Mouse (Mus musculus) testis, postnatal 10 days (tissue): ENCODE results near the gene Gm42742.

Experiments used
- DNase-seq: peaks from one replicate; pipeline ENCODE4 v3.0.0; 2021; ENCODE audit warnings: low spot score

The Gm42742 gene

DNA sequence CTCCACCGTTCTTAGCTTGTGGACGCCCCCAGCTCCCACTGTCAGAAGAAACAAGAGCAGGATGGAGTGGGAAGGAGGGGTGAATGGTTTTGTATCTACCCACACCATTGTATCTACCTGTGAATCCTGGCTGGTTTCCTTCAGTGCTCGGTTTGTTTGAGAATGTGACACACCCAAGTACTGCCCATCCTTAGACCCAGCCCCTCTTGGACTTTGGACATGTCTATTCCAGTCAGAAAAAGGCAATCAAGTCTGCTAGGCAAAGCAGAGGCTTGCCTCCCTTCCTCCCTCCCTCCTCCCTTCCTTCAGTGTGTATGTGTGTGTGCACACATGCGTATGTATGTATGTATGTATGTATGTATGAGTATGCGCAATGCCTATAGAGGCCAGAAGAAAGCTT, 17.3 kb downstream of the Gm42742 start:
- no peak for DNase-seq

DNA sequence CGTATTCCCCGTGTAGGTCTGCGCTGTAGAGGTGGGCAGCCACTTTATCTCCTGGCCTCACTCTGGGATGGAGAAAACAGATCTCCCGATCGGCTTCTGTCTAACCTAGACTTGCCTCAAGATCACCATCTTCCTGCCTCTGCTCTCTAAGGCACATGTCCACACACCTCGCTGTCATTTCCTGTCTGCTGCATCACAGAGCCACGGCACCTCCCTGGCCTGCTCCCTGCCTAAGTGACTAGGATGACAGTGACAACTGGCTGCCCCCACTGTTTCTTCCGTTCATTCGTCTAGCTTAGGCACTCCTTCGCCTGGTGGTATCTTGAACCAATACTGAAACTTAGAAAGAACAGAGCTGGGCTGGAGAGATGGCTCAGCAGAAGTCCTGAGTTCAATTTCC, 21.3 kb downstream of the Gm42742 start:
- DNase-seq = no peak

DNA sequence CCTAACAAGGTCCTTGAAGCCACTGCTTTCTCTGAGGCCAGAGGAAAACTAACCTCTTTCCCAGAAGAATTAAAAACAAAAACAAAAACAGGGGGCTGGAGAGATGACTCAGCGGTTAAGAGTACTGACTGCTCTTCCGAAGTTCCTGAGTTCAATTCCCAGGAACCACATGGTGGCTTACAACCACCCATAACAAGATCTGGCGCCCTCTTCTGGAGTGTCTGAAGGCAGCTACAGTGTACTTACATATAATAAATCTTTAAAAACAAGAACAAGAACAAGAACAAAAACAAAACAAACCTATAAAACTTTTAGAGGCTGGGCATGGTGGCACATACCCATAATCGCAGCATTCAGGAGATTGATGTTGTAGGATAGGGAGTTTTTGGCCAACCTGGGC, 24.4 kb downstream of the Gm42742 start:
- no peak for DNase-seq

DNA sequence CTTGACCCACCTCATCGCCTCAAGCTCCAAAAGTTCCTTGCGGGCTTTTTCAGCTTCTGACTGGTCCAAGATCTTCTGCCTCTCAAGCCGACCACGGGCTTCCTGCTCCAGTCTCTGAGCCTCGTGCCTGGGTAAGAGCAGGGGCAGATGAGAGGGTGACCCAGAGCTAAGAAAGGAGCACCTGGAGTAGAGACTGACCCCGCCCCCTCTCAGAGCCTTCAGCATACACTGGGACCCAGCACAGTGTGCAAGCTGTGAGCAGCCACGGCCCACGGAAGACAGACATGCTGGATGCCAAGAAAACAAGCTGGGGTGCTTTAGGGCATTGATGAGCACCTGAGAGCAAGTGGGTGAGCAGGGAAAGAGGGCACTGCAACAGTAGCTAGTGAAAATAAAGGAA, 32.1 kb downstream of the Gm42742 start:
- no peak for DNase-seq

DNA sequence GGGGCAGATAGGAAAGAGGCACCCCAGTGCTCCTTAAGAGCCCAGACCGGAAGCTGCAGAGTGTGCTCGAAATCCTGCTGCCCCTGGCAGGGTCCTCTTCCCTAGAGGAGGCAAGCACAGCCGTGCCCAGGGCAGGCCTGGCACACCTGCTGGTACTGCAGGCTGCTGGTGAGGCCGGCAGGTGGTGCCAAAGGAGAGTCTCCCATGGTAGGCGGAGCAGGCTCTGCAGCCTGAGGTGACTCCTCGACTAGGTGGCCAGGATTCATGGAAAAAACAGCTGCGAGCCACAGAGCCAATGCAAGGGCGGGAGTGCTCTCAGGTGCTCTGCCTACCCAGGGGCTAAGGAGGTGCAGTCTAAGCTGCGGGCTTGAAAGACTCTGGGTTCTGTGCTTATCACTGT, 34.6 kb downstream of the Gm42742 start:
- DNase-seq = peak; percentile 66

DNA sequence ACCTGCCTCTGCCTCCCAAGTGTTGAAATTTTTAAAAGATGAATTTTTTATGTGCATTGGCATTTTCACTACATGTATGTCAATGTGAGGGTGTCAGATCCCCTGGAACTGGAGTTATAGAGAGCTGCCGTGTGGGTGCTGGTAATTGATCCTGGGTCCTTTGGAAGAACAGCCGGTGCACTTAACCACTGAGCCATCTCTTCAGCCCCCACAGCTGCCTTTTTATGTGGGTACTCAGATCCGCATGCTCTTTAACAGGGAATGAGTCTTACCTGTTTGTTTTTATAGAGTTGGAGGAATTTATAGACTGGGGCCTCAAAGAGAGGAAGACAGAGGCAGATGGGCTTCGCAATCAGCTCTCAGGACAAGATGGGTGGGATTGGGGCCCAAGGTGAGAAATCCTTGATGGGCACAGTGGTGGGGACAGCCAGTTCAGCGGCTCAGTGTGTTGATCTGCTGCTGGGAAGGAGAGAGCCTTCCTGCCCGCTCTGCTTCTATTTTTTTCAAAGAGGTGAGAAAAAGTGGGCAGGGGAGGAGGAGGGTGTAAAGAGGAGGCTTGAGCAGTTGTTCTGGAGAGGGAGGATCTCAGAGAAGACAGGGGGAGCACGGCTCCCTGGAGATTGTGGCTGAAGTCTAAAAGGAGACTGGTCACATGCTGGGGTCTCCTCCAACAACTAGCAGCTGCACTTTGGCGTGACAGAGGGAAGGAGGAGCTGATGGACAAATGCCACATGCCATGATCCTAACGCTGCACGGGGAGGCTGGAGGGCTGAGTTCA, 36.0 kb downstream of the Gm42742 start:
- DNase-seq = no peak

DNA sequence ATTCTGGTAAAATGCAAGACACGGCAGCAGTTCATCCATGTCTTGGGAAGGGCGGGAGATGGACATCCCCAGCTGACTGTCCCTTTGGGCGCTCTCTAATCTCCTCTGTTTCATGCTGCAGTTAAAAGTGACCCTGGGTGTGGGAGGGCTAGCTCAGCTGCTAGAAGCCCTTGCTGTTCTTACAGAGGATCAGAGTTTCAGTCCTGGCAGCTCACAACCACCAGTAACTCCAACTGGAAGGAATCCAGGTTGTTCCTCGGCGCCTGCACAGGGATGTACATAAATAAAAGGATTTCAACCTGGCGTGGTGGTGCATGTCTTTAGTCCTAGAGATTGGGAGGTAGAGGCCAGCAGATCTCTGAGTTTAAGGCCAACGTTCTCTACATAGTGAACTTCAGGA, 37.8 kb downstream of the Gm42742 start:
- DNase-seq = no peak

DNA sequence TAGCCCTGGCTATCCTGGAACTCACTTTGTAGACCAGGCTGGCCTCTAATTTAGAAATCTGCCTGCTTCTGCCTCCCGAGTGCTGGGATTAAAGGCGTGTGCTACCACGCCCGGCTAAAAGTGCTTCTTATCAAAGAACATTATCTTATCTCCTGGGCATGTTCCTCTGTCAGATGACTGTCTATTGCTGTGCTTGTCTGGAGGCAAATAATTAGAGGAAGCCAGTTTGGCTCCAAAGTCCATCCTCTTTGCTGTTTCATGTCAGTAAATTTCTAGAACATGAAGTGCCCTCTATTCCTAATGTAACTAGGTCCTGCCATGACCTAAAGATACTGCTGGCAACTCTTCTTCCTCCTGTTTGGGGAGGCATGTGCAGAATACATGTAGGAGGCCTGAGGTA, 38.8 kb downstream of the Gm42742 start:
- DNase-seq = no peak

DNA sequence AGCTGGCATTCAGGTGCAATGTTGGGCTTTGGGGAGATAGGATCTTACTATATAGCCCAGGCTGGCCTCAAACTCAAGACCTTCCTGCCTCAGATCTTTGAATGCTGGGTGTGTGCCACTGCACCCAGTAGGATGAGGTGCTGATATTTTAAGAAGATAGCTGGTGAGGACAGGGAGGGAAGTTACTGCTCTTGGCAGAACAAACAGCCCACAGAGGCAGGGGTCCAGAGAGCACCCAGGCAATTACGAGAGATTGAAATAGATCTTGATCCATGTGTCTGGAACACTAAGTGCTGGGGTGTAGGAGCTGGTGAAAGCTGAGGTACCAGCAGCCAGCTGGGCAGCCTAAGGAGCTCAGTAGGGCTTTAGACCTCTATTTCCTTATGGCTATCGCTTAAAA, 39.3 kb downstream of the Gm42742 start:
- DNase-seq = no peak

DNA sequence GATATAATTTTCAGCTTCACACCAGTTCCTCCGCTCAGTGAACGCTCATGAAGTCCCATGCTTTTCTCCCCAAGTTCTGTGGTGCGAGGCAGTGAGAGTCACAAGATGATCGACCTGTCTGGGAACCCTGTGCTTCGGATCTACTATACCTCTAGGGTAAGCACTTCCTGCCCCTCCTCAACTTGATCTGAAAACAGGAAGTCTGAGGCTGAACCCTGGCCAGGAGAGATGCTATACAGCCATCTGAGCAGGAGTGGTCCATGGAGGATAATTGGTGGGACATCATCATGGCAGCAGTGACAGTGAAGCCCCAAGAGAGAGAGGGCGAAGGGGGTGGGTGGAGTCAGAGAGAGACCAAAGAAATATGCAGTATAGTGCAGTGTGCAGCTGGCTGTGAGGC, 42.1 kb downstream of the Gm42742 start:
- DNase-seq = no peak

DNA sequence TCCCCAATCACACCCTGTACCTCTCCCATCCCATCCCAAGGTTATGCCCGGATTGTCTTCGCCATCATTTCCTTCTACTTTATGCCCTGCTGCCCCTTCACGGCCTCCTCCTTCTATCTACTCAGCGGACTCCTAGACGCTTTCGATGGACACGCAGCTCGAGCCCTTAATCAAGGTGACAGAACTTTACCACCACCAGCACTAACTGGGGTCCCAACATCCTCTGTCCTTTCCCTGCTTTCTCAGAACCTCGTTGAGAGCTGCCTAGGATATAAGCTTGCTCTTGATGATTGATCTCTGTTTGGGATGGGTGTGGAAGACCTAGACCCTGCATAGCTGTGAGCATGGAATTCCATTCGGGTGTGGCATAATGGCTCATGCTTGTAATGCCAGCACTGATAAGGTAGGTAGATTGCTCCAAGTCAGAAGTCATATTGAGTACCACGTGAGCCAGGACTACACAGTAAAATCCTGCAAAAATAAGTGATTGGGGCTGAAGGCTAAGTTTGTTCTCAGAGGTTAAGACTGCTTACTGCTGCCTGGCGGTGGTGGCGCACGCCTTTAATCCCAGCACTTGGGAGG, 43.9 kb downstream of the Gm42742 start:
- no peak for DNase-seq

DNA sequence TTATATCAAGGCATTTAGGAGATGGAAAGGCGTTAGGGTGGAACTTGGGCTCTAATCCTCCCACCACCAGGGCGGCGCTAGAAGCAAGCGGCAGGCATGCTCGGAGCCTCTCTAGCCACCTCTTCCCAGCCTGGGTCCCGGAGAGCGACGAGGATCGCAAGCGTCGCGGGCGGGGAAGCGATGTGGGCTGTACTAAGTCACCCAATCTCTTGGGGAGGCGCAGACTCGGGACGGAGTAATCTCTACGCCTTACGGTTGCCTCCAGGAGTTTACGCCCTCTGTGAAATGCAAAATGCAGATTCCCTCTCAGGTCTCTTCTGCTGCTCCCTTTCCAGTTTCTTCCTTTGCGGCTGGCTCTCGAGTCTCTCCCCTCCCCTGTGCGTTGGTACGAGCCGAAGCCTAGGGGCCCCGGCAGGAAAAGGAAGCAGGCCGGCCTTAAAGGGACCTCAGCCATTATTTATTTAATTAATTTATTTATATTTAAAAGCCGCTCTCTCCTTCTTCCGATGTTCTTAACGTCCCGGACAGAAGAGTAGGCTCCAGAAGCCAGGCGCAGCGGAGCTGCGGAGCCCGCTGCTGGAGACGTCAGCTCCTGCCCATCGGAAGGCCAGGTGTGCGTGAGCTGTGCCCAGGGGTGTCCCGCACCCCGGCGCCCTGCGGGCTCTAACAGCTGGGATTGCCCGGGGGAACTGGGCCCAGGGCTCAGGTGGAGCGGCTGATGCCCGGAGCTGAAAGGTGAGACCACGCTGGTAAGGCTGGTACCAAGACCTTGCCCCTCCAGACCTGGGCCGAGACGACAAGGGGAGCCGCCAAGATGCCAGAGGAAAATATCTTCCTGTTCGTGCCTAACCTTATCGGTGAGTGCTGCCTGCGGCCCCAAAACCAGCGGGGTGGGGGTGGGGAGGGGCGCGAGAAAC, 44.7 kb downstream of the Gm42742 start, which contains the start of gene Cdiptos:
Cdiptos (minus strand) TSS at position 149 of the 917 bp plus-strand sequence.
- peak; percentile 99 for DNase-seq

DNA sequence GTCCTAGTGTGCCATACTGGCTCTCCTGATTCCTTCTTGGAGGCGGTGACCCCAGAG, 45.2 kb downstream of the Gm42742 start, which contains the start of gene Cdipt:
Cdipt (plus strand) TSS at position 22 of the 57 bp plus-strand sequence.
- DNase-seq = no peak

DNA sequence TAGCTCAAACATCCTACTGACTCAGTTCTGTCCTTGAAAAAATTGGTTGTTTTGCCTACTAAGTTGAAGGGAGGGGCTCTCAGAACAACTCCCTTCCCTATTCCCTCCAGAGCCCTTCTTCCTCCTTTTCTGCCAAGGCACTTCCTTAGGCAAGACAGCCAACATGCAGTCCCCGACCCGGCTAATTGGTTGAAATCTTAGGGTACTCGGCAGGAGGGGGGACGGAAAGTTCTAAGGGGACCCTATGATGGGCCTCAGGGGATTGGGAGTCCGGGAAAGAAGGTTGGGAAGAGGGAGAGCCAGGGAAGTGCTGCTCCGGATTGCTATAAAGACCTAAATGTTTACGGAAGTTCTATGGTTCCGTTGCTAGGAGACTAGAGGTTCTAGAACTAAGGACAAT, 45.4 kb downstream of the Gm42742 start:
- DNase-seq = no peak

DNA sequence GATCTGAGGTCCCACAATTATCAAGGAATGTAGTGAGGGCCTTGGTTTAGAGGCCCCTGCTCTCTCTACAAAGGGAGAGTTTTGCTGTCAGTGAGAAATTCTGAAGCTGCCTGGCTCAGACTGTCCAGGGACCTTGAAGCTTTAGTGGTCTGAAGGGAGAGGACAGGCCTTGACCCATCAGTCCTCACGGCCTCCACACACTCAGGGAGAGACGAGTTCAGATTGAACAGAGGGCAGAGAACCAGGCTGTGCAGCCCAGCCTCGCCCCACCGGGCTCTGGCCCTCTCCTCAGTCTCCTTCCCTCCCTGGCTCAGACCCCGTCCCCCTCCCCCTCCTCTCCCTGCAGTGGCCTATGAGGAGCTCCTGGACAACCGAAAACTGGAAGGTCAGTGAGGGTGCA, 53.5 kb downstream of the Gm42742 start:
- no peak for DNase-seq

DNA sequence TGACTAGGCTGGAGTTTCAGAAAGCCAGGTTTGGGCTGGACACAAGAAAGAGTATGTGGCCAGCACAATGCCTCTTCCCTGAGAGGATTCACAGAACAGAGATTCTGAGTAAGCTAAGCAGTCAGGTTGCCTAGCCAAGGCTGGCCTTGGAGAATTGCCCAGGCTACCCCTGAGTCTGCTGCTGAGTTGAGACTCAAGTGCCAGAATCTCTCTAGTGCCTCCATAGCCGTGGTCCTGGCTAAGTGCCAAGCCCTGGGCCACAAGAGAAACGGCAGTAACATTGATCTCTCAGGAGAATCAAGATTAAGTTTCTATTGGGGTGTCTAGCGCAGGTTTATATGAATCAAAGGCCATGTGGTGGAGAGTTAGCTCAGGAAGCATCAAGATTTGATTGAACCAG, 55.3 kb downstream of the Gm42742 start:
- DNase-seq = no peak
